ENCODE assay signal across 15 mouse cellular contexts in genomic region chr15:78303665-78304233, GRCm38 (mm10).
"Had no signal": no experiment of that assay in that cellular context is flagged by ENCODE, and none has a peak within 500 bp of the region (broad histone marks: within the 10 kb centered on the region; RNA-seq: fewer than 3 reads in every experiment).

No protein-coding gene starts in this region.

- H3K4me3 ChIP-seq: liver, embryonic 15.5 days; midbrain, embryonic 13.5 days; midbrain, embryonic 15.5 days; neural tube, embryonic 12.5 days; stomach, embryonic 15.5 days had no signal

- ATAC-seq: midbrain, embryonic 13.5 days; midbrain, embryonic 15.5 days had no signal

- H3K4me1 ChIP-seq: midbrain, embryonic 13.5 days; midbrain, embryonic 15.5 days; neural tube, embryonic 12.5 days; stomach, embryonic 15.5 days had no signal

- H3K36me3 ChIP-seq: liver, embryonic 15.5 days; midbrain, embryonic 13.5 days; midbrain, embryonic 15.5 days; neural tube, embryonic 12.5 days; stomach, embryonic 15.5 days had no signal

- H3K9ac ChIP-seq: liver, embryonic 15.5 days; lung, embryonic 14.5 days; midbrain, embryonic 13.5 days; midbrain, embryonic 15.5 days; neural tube, embryonic 12.5 days; stomach, embryonic 15.5 days had no signal

- DNase-seq: lung, adult 18-20 months; lung, embryonic 14.5 days; lung, postnatal 10 days; lung, postnatal 4 days; right cerebral cortex, postnatal 14 days; thymus, adult 2 months; thymus, postnatal 25 days; thymus, postnatal 4 days had no signal

- H3K27ac ChIP-seq: liver, embryonic 15.5 days; midbrain, embryonic 13.5 days; midbrain, embryonic 15.5 days; neural tube, embryonic 12.5 days; stomach, embryonic 15.5 days; stomach, postnatal 0 days had no signal

- H3K27me3 ChIP-seq: midbrain, embryonic 13.5 days; midbrain, embryonic 15.5 days; neural tube, embryonic 12.5 days; stomach, embryonic 15.5 days had no signal

- H3K9me3 ChIP-seq: liver, embryonic 15.5 days; midbrain, embryonic 13.5 days; midbrain, embryonic 15.5 days; neural tube, embryonic 12.5 days; stomach, embryonic 15.5 days had no signal

- H3K4me2 ChIP-seq: liver, embryonic 15.5 days; lung, embryonic 14.5 days; midbrain, embryonic 11.5 days; midbrain, embryonic 13.5 days; midbrain, embryonic 15.5 days; neural tube, embryonic 12.5 days; stomach, embryonic 15.5 days had no signal
